In the genomic region with DNA sequence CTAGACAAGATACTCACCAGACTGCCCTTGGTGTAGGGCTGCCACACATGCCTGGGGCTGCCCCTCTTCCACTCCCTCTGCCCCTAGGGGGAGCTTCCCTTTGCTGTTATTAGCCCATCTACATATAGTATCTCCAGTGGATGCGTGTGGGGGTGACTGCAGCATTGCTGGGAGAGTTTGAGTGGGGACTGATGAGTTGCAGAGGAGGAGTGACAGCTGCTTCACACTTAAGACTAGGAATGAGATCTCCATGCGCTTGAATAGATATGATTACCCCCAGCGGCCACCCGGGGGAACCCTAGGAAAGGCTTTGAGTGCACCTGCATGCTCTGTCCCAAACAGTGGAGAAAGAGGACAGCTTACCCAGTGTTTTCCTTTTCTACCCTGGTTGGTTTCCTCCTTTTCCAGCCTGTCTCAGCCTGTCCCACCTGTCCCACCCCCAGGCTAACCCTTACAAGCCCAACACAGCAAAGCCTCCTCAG, we compare ENCODE assay signal across 8 mouse cellular contexts. TPM values are rescaled to one million over a fixed set of nuclear protein-coding genes. Genes with fewer than 3 reads are reported as not detected.
DNase-seq lines count a peak whose midpoint lies in the region; ATAC-seq and TF ChIP-seq lines count a peak whose summit lies in the region.

No protein-coding gene starts in this region.

- DNase-seq in adrenal gland, postnatal 14 days: peak; percentile 69
- DNase-seq in adrenal gland, adult 18-20 months (ENCODE audit: low spot score in 2 of 2): no peak
- DNase-seq in liver, postnatal 0 days: no peak
- DNase-seq in left cerebral cortex, postnatal 36 days (ENCODE audit: low spot score in 2 of 2): peak; percentile 37 to 44
- DNase-seq in thymus, postnatal 36 days: peak; percentile 27 to 46

- peak; percentile 12; the same call in 1 of the 2 replicates for ATAC-seq in liver, postnatal 0 days
- ATAC-seq in liver, embryonic 12.5 days: no peak; the same call in 1 of the 2 replicates
- peak; percentile 77 for ATAC-seq in frontal cortex, adult (ENCODE audit: low TSS enrichment)
- no peak for ATAC-seq in erythroid progenitor cell, adult 5-6 weeks (replicated peaks; ENCODE audit: low FRiP score, poor library complexity, severe bottlenecking)

- 78% methylated on average over 4 of the region's 4 CpGs for WGBS in liver, postnatal 0 days (ENCODE audit: insufficient replicate concordance)
- 77% methylated on average over 4 of the region's 4 CpGs for WGBS in liver, embryonic 12.5 days (ENCODE audit: insufficient replicate concordance)

- H3K9ac ChIP-seq in liver, postnatal 0 days (replicated peaks): no peak overlapping the region
- H3K9ac ChIP-seq in liver, embryonic 12.5 days: no peak overlapping the region

- peak; percentile 48 for TF ChIP-seq CTCF in liver, postnatal 0 days (IDR thresholded peaks at IDR 0.05; ENCODE audit: low read depth)

- no peaks in the 10 kb centered on the region for H3K4me1 ChIP-seq in liver, postnatal 0 days (ENCODE audit: insufficient read depth)
- 0 out of 2 replicates have a peak, but pooled peaks cover 5% of the 10 kb centered on the region for H3K4me1 ChIP-seq in liver, embryonic 12.5 days

- TF ChIP-seq EP300 in liver, postnatal 0 days (IDR thresholded peaks at IDR 0.05; ENCODE audit: low read depth): no peak

- H3K27ac ChIP-seq in liver, postnatal 0 days (ENCODE audit: low read depth): no peak overlapping the region
- H3K27ac ChIP-seq in liver, embryonic 12.5 days: no peak overlapping the region

- H3K4me3 ChIP-seq in liver, postnatal 0 days (ENCODE audit: low read depth, low read length): no peak overlapping the region
- no peak overlapping the region for H3K4me3 ChIP-seq in liver, embryonic 12.5 days

- intact Hi-C loops in left cerebral cortex, postnatal 36 days (cut with DNase I): loop anchor here (5.0 kb wide), 2 partner anchors 63 to 158 kb away; no protein-coding TSS in a partner anchor

- no peaks in the 10 kb centered on the region for H3K27me3 ChIP-seq in liver, postnatal 0 days (ENCODE audit: insufficient read depth, low read length)
- no peaks in the 10 kb centered on the region for H3K27me3 ChIP-seq in liver, embryonic 12.5 days (replicated peaks)

- H3K4me2 ChIP-seq in liver, postnatal 0 days (ENCODE audit: low read depth, low read length): no peak overlapping the region
- H3K4me2 ChIP-seq in liver, embryonic 12.5 days: no peak overlapping the region

- no peaks in the 10 kb centered on the region for H3K9me3 ChIP-seq in liver, postnatal 0 days (ENCODE audit: low read length)
- no peaks in the 10 kb centered on the region for H3K9me3 ChIP-seq in liver, embryonic 12.5 days (replicated peaks)

- H3K36me3 ChIP-seq in liver, postnatal 0 days (replicated peaks; ENCODE audit: insufficient read depth, low read length): peaks cover 35% of the 10 kb centered on the region
- peaks cover 55% of the 10 kb centered on the region for H3K36me3 ChIP-seq in liver, embryonic 12.5 days

RNA-seq across cellular contexts. Expression of a gene that starts 9.1 kb away (rescaled TPM):
- total RNA-seq in adrenal gland, postnatal 14 days (2021): 1.1 and 1.8 TPM in 2 replicates
- total RNA-seq in adrenal gland, adult 18-20 months (2021): 1 to 10 TPM in 1 of 2 experiments, under 1 TPM in 1; 0.93 to 1.4 TPM
- polyA plus RNA-seq in liver, postnatal 0 days (2015; fragmentation: Nextera tagmentation; extraction: Ambion mirVana): 0.43 and 0.79 TPM in 2 replicates
- 3.3 and 3.5 TPM in 2 replicates for polyA plus RNA-seq in liver, embryonic 12.5 days (2016; fragmentation: Nextera tagmentation; extraction: Ambion mirVana)
- total RNA-seq in left cerebral cortex, postnatal 36 days (2021): 1 to 10 TPM; 3.2 to 3.3 TPM
- not detected in 2 replicates for total RNA-seq in erythroid progenitor cell, adult 5-6 weeks (2015; ENCODE audit: low replicate concordance)
- not detected in 2 replicates for total RNA-seq in erythroid progenitor cell, adult 5-6 weeks (2017; ENCODE audit: low replicate concordance)

RNA-seq across cellular contexts. Expression of a gene that starts 34.7 kb away (rescaled TPM):
- 35.9 and 36.8 TPM in 2 replicates for total RNA-seq in adrenal gland, postnatal 14 days (2021)
- total RNA-seq in adrenal gland, adult 18-20 months (2021): 10 to 100 TPM; 47.6 to 51.9 TPM
- 3.0 and 4.2 TPM in 2 replicates for polyA plus RNA-seq in liver, postnatal 0 days (2015; fragmentation: Nextera tagmentation; extraction: Ambion mirVana)
- 1.9 and 2.4 TPM in 2 replicates for polyA plus RNA-seq in liver, embryonic 12.5 days (2016; fragmentation: Nextera tagmentation; extraction: Ambion mirVana)
- 10 to 100 TPM; 14.6 to 15.3 TPM for total RNA-seq in left cerebral cortex, postnatal 36 days (2021)
- not detected in 2 replicates for total RNA-seq in erythroid progenitor cell, adult 5-6 weeks (2015; ENCODE audit: low replicate concordance)
- total RNA-seq in erythroid progenitor cell, adult 5-6 weeks (2017; ENCODE audit: low replicate concordance): not detected in 2 replicates

RNA-seq across cellular contexts. Expression of a gene that starts 56.9 kb away (rescaled TPM):
- total RNA-seq in adrenal gland, postnatal 14 days (2021): 21.7 and 23.5 TPM in 2 replicates
- 10 to 100 TPM; 21.1 to 23.1 TPM for total RNA-seq in adrenal gland, adult 18-20 months (2021)
- polyA plus RNA-seq in liver, postnatal 0 days (2015; fragmentation: Nextera tagmentation; extraction: Ambion mirVana): 11.2 and 11.7 TPM in 2 replicates
- polyA plus RNA-seq in liver, embryonic 12.5 days (2016; fragmentation: Nextera tagmentation; extraction: Ambion mirVana): 21.6 and 26.0 TPM in 2 replicates
- total RNA-seq in left cerebral cortex, postnatal 36 days (2021): 10 to 100 TPM; 30.5 to 31.6 TPM
- total RNA-seq in erythroid progenitor cell, adult 5-6 weeks (2015; ENCODE audit: low replicate concordance): 37.5 and 43.6 TPM in 2 replicates
- 37.2 and 39.9 TPM in 2 replicates for total RNA-seq in erythroid progenitor cell, adult 5-6 weeks (2017; ENCODE audit: low replicate concordance)

Comparison
In these comparisons a context has a peak if more than half of its experiments do, and no peak if none do; other contexts are left out.
1. DNase-seq: peak in adrenal gland, postnatal 14 days (single experiment), left cerebral cortex, postnatal 36 days (2 of 2) and thymus, postnatal 36 days (2 of 2); none in adrenal gland, adult 18-20 months (0 of 2) and liver, postnatal 0 days (single experiment).
2. ATAC-seq: peak in liver, postnatal 0 days (single experiment) and frontal cortex, adult (single experiment); none in liver, embryonic 12.5 days (single experiment) and erythroid progenitor cell, adult 5-6 weeks (single experiment).
3. RNA of a gene that starts 34.7 kb away (total RNA-seq): 47.6 to 51.9 TPM in adrenal gland, adult 18-20 months, 35.9 to 36.8 TPM in adrenal gland, postnatal 14 days and 14.6 to 15.3 TPM in left cerebral cortex, postnatal 36 days; not detected in erythroid progenitor cell, adult 5-6 weeks; every median in the first group is over 10 times any median in the second.